Mouse (Mus musculus): ENCODE data around the gene Bloc1s5. TPM values are rescaled to one million over a fixed set of nuclear protein-coding genes. Genes with fewer than 3 reads are reported as not detected.

The Bloc1s5 gene
- polyA plus RNA-seq, 1 experiment = 3.5 TPM

GRCm38 (mm10) chr13:38543455-38544125 is 91.3 kb downstream of the Bloc1s5 start:
- H3K27me3 ChIP-seq (ENCODE audit: control insufficient read depth, insufficient read depth, low read length) = no peaks in the 10 kb centered on the region
- 97% methylated on average over 8 of the region's 8 CpGs for WGBS
- DNase-seq = no peak
- H3K27ac ChIP-seq (ENCODE audit: control insufficient read depth, insufficient read depth, low read length) = no peak overlapping the region
- H3K4me1 ChIP-seq (replicated peaks; ENCODE audit: control insufficient read depth, insufficient read depth, low read length) = peaks cover 4% of the 10 kb centered on the region
- no peaks in the 10 kb centered on the region for H3K36me3 ChIP-seq (ENCODE audit: control insufficient read depth, insufficient read depth, low read length)
- TF ChIP-seq CTCF (IDR thresholded peaks at IDR 0.05; ENCODE audit: borderline replicate concordance, control insufficient read depth, extremely low read depth, insufficient read depth, low read length, poor library complexity) (no peak), POLR2A (IDR thresholded peaks at IDR 0.05; ENCODE audit: control insufficient read depth, extremely low read depth, insufficient read depth, low read length, poor library complexity) (no peak)
- no peak overlapping the region for H3K4me3 ChIP-seq (ENCODE audit: control insufficient read depth, insufficient read depth, low read length)

Other genes starting within 250 kb of the Bloc1s5 start
- 49.4 and 57.4 TPM in 2 replicates for gene Txndc5, start 106.3 kb downstream of the Bloc1s5 start, polyA plus RNA-seq (2012; rRNA removed)
- gene Eef1e1, start 23.9 kb upstream of the Bloc1s5 start, polyA plus RNA-seq (2012; rRNA removed) = 11.3 and 12.3 TPM in 2 replicates

All from thymus, adult 2 months (tissue).